Mouse (Mus musculus): ENCODE measurements around the gene Spatc1l.

Spatc1l gene

GRCm38 (mm10) chr10:76602690-76603089 lies 40.6 kb downstream of the Spatc1l start:
- no peak for DNase-seq

- DNase-seq, result no peak
These were observed 50.4 kb downstream of the Spatc1l start for GRCm38 (mm10) chr10:76612473-76612872.

All from spleen, adult 18-20 months (tissue).